Mouse (Mus musculus) 416B (cell line): ENCODE results near the gene Gm45261.

Source experiments
- DNase-seq: peaks from one replicate; pipeline ENCODE4 v3.0.0; 2011; ENCODE audit warnings: low read depth

Gm45261 gene

GRCm38 (mm10) chr1:80461348-80461747, at the start of gene Gm45261:
TSS of gene Gm45261 (minus strand) at chr1:80461448.
- DNase-seq = no peak

GRCm38 (mm10) chr1:80504757-80505156, 43.5 kb upstream of the Gm45261 start:
- peak; percentile 49 for DNase-seq

- DNase-seq = no peak
These were observed 42.8 kb upstream of the Gm45261 start for GRCm38 (mm10) chr1:80504081-80504480.

- DNase-seq = no peak
These were observed 41.4 kb upstream of the Gm45261 start for GRCm38 (mm10) chr1:80502456-80503165.

GRCm38 (mm10) chr1:80499264-80499663, 38.0 kb upstream of the Gm45261 start:
- no peak for DNase-seq

GRCm38 (mm10) chr1:80496360-80496759, 35.1 kb upstream of the Gm45261 start:
- DNase-seq = no peak

- no peak for DNase-seq
These were observed 22.2 kb upstream of the Gm45261 start for GRCm38 (mm10) chr1:80483419-80483818.

GRCm38 (mm10) chr1:80474942-80475341, 13.7 kb upstream of the Gm45261 start:
- DNase-seq = no peak

- DNase-seq = no peak
These were observed 11.1 kb upstream of the Gm45261 start for GRCm38 (mm10) chr1:80472395-80472794.

- no peak for DNase-seq
These were observed 1.3 kb downstream of the Gm45261 start for GRCm38 (mm10) chr1:80459923-80460322.

GRCm38 (mm10) chr1:80459477-80459876, 1.8 kb downstream of the Gm45261 start:
- no peak for DNase-seq

- DNase-seq = peak; percentile 31
These were observed 7.3 kb downstream of the Gm45261 start for GRCm38 (mm10) chr1:80453971-80454370.

GRCm38 (mm10) chr1:80451914-80452549, 9.2 kb downstream of the Gm45261 start:
- peak; percentile 66 for DNase-seq

- DNase-seq = peak; percentile 68
These were observed 13.7 kb downstream of the Gm45261 start for GRCm38 (mm10) chr1:80447554-80447953.

- no peak for DNase-seq
These were observed 20.3 kb downstream of the Gm45261 start for GRCm38 (mm10) chr1:80440911-80441310.

- DNase-seq = no peak
These were observed 22.7 kb downstream of the Gm45261 start for GRCm38 (mm10) chr1:80438506-80438905.

GRCm38 (mm10) chr1:80427946-80428345, 33.3 kb downstream of the Gm45261 start:
- DNase-seq = no peak

- DNase-seq = no peak
These were observed 33.8 kb downstream of the Gm45261 start for GRCm38 (mm10) chr1:80427425-80427824.

- DNase-seq = no peak
These were observed 36.6 kb downstream of the Gm45261 start for GRCm38 (mm10) chr1:80424666-80425065.

- DNase-seq = peak; percentile 86
These were observed 42.8 kb downstream of the Gm45261 start for GRCm38 (mm10) chr1:80418321-80419045.

GRCm38 (mm10) chr1:80416329-80416728, 44.9 kb downstream of the Gm45261 start:
- no peak for DNase-seq

GRCm38 (mm10) chr1:80412521-80412920, 48.7 kb downstream of the Gm45261 start:
- DNase-seq = no peak
